Mouse (Mus musculus) lung, postnatal 0 days (tissue): Measurements from ENCODE around the gene Slc25a4. TPM values are rescaled to one million over a fixed set of nuclear protein-coding genes. Genes with fewer than 3 reads are reported as not detected.

Source experiments
- ATAC-seq: fragments of 200-750 bp; cut with Nextera tagmentation; 2 replicates; pipeline ENCODE4 v1.8.0; 2017; ENCODE audit warnings: moderate library complexity
- DNase-seq: peaks from one replicate; pipeline ENCODE4 v3.0.0-alpha.2; 2016; ENCODE audit warnings: low spot score
- H3K27ac ChIP-seq: fragments of 300-500 bp; sonication (generic); 2 replicates; pipeline ENCODE4 v1.5.1; 2014; ENCODE audit warnings: antibody characterized with exemption, mild to moderate bottlenecking, low read length, mixed read lengths
- H3K27me3 ChIP-seq: fragments of 300-500 bp; sonication (generic); replicated peaks from 2 replicates; pipeline ENCODE4 v1.6.1; 2014; ENCODE audit warnings: low read length, mixed read lengths; ENCODE audit not compliant: insufficient read depth
- H3K36me3 ChIP-seq: fragments of 300-500 bp; sonication (generic); 2 replicates; pipeline ENCODE4 v1.6.1; 2014; ENCODE audit warnings: low read length, mixed read lengths; ENCODE audit not compliant: insufficient read depth
- H3K4me1 ChIP-seq: fragments of 300-500 bp; sonication (generic); 2 replicates; pipeline ENCODE4 v1.6.1; 2014; ENCODE audit warnings: antibody characterized with exemption, low read depth, low read length, mixed read lengths; ENCODE audit not compliant: insufficient read depth
- H3K4me2 ChIP-seq: fragments of 300-500 bp; sonication (generic); replicated peaks from 2 replicates; pipeline ENCODE4 v1.6.1; 2014; ENCODE audit warnings: low read depth, mild to moderate bottlenecking, low read length, moderate library complexity, mixed read lengths
- H3K4me3 ChIP-seq: fragments of 300-500 bp; sonication (generic); 2 replicates; pipeline ENCODE4 v1.5.1; 2014; ENCODE audit warnings: low read depth, low read length
- H3K9ac ChIP-seq: fragments of 300-500 bp; sonication (generic); replicated peaks from 2 replicates; pipeline ENCODE4 v1.6.1; 2014; ENCODE audit warnings: low read depth, mild to moderate bottlenecking
- H3K9me3 ChIP-seq: fragments of 300-500 bp; sonication (generic); 2 replicates; pipeline ENCODE4 v1.6.1; 2016; ENCODE audit warnings: low read length, mixed read lengths
- CTCF ChIP-seq: IDR thresholded peaks from 2 replicates; pipeline ENCODE4 v1.5.1; 2016; ENCODE audit warnings: antibody characterized with exemption, mild to moderate bottlenecking
- EP300 ChIP-seq: IDR thresholded peaks from 2 replicates; pipeline ENCODE4 v1.6.1; 2016; ENCODE audit warnings: antibody characterized with exemption, mild to moderate bottlenecking, control low read depth
- WGBS: fragments of 180-500 bp; shearing (Covaris S2); extraction: QIAGEN DNeasy Blood & Tissue Kit; methylation state at CpG from one replicate; pipeline ENCODE4 v1.1.7; 2014; 5-methylcytosine and 5-hydroxymethylcytosine counted together
- polyA plus RNA-seq: library from polyadenylated mRNA; unstranded; fragments of >200 nt; fragmentation: Nextera tagmentation; extraction: Ambion mirVana; gene quantifications from 2 replicates; pipeline ENCODE4 v1.2.1, GENCODE M21; 2015

Gene Slc25a4
- polyA plus RNA-seq, 1 experiment from 2014 or later: 307 TPM

GRCm38 (mm10) chr8:46197673-46198072 is 13.4 kb downstream of the Slc25a4 start:
- no peak overlapping the region for H3K9ac ChIP-seq
- DNase-seq (no peak), ATAC-seq (no peak)
- H3K4me1 ChIP-seq: no peaks in the 10 kb centered on the region
- no peaks in the 10 kb centered on the region for H3K27me3 ChIP-seq
- no peak overlapping the region for H3K4me3 ChIP-seq
- H3K4me2 ChIP-seq: no peak overlapping the region
- H3K9me3 ChIP-seq: no peaks in the 10 kb centered on the region
- no peaks in the 10 kb centered on the region; the same call in 1 of the 2 replicates for H3K36me3 ChIP-seq
- WGBS: 88% methylated on average over 5 of the region's 5 CpGs
- TF ChIP-seq EP300 (no peak), CTCF (no peak)
- H3K27ac ChIP-seq: no peak overlapping the region

DNA sequence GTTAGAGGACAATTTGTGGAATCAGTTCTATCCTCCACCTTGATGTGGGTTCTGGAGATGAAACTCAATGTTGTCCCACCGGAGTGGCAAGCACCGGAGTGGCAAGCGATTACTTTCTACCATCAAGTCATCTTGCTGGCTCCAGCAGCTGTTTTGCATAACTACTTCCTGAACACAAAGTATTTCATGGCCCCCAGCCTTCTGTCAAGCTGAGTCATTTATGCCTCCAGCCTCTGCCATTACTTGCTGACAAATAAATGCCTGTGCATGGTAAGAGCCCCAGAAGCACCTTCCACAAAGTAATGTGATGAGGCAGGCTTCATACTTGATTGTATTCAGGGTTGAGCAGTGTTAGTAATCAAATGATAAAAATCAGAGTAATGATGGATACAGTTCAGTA is 14.2 kb downstream of the Slc25a4 start:
- Histone ChIP-seq H3K36me3 (no peaks in the 10 kb centered on the region; the same call in none of the 2 replicates), H3K27me3 (no peaks in the 10 kb centered on the region), H3K4me3 (no peak overlapping the region), H3K9me3 (no peaks in the 10 kb centered on the region), H3K4me1 (no peaks in the 10 kb centered on the region), H3K4me2 (no peak overlapping the region), H3K27ac (no peak overlapping the region), H3K9ac (no peak overlapping the region)
- 97% methylated on average over 3 of the region's 3 CpGs for WGBS
- TF ChIP-seq EP300: no peak
- TF ChIP-seq CTCF: no peak
- no peak for ATAC-seq
- DNase-seq: no peak

DNA sequence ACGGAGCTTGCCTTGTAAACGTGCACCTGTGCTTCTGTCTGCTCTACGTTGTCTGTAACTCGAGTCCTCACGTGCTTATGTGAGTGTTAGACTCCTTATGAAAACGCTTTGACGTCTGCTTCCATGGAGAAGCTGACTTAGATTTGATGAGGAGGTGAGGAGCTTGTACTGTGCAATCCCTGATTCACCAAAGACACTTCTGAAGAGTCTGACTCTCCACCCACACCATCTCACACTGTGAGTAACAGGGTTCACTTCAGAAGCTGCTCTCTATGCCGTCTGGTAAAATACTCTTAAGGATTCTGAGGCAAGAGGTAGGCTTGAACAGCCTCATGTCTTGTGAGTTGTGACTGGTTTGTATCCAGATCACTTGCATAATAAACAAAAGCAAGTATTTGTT is 18.0 kb downstream of the Slc25a4 start:
- H3K4me1 ChIP-seq: no peaks in the 10 kb centered on the region
- ATAC-seq (no peak), DNase-seq (no peak)
- no peak for TF ChIP-seq EP300
- TF ChIP-seq CTCF: no peak
- no peak overlapping the region for H3K4me3 ChIP-seq
- no peak overlapping the region for H3K9ac ChIP-seq
- 81% methylated on average over 8 of the region's 8 CpGs for WGBS
- no peaks in the 10 kb centered on the region for H3K9me3 ChIP-seq
- H3K36me3 ChIP-seq: peaks cover 4% of the 10 kb centered on the region
- H3K4me2 ChIP-seq: no peak overlapping the region
- H3K27ac ChIP-seq: no peak overlapping the region
- no peaks in the 10 kb centered on the region for H3K27me3 ChIP-seq

DNA sequence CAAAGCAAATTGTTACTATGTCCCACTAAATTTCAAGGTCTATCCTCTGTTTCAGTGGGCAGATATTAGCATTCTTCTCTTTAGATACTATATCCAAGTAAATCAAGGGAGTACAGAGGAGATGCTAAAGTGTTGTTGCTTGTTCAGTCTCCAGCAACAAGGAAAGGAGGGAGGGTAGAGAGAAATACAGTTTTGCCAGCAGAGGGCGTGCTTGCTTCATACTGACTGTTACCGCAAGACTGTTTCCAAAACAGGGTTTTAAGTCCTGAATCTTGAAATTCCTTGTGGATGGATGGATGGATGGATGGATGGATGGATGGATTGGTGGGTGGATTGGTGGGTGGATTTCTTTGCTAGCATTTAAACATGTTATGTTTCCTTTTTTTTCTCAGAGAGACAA is 25.7 kb downstream of the Slc25a4 start:
- TF ChIP-seq EP300 (no peak), CTCF (peak; percentile 87)
- 10% methylated on average over 2 of the region's 2 CpGs for WGBS
- Histone ChIP-seq H3K9ac (no peak overlapping the region), H3K9me3 (no peaks in the 10 kb centered on the region), H3K27ac (no peak overlapping the region), H3K4me1 (no peaks in the 10 kb centered on the region), H3K4me3 (no peak overlapping the region), H3K27me3 (no peaks in the 10 kb centered on the region), H3K4me2 (no peak overlapping the region), H3K36me3 (no peaks in the 10 kb centered on the region)
- ATAC-seq: no peak
- peak; percentile 80 for DNase-seq

DNA sequence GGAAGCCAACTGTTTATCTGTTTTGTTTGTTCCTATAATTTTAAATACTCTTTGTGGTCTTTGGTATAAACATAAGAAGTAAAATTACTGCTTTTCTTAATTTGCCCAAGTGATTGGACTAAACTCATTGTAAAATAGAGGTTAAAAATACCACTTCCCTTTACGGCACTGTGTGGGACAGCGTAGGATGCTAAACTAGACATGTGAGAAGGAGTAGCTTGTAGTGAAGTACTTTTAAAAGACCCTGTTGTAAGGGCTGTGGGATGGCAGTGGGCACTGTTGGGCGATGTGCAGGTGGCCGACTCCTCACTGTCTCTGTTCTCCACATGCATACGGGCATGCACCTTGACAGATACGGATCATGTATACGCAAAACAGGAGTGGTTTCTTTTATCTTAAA is 30.9 kb downstream of the Slc25a4 start:
- no peak overlapping the region for H3K9ac ChIP-seq
- no peak for ATAC-seq
- H3K27me3 ChIP-seq: no peaks in the 10 kb centered on the region
- TF ChIP-seq EP300 (no peak), CTCF (no peak)
- H3K4me2 ChIP-seq: no peak overlapping the region
- no peak for DNase-seq
- WGBS: 91% methylated on average over 7 of the region's 7 CpGs
- no peaks in the 10 kb centered on the region for H3K9me3 ChIP-seq
- no peak overlapping the region for H3K27ac ChIP-seq
- H3K36me3 ChIP-seq: 0 out of 2 replicates have a peak, but pooled peaks cover 4% of the 10 kb centered on the region
- no peak overlapping the region for H3K4me3 ChIP-seq
- H3K4me1 ChIP-seq: no peaks in the 10 kb centered on the region

GRCm38 (mm10) chr8:46173651-46174050 is 37.4 kb downstream of the Slc25a4 start:
- H3K36me3 ChIP-seq: peaks cover 6% of the 10 kb centered on the region; the same call in 1 of the 2 replicates
- no peak overlapping the region for H3K4me2 ChIP-seq
- DNase-seq (no peak), ATAC-seq (no peak)
- TF ChIP-seq EP300 (no peak), CTCF (no peak)
- H3K4me1 ChIP-seq: no peaks in the 10 kb centered on the region
- no peak overlapping the region for H3K4me3 ChIP-seq
- H3K27ac ChIP-seq: no peak overlapping the region
- H3K9me3 ChIP-seq: no peaks in the 10 kb centered on the region
- 87% methylated on average over 2 of the region's 2 CpGs for WGBS
- H3K27me3 ChIP-seq: no peaks in the 10 kb centered on the region
- no peak overlapping the region for H3K9ac ChIP-seq

GRCm38 (mm10) chr8:46163870-46164190 is 47.3 kb downstream of the Slc25a4 start:
- Histone ChIP-seq H3K4me1 (peaks cover 6% of the 10 kb centered on the region; the same call in 1 of the 2 replicates), H3K9me3 (no peaks in the 10 kb centered on the region), H3K36me3 (no peaks in the 10 kb centered on the region), H3K4me2 (peak overlapping the region; percentile 81), H3K27me3 (no peaks in the 10 kb centered on the region), H3K9ac (peak overlapping the region; percentile 76), H3K4me3 (peak overlapping the region; percentile 79), H3K27ac (peak overlapping the region; percentile 86)
- ATAC-seq (no peak), DNase-seq (no peak)
- WGBS: under 1% methylated on average over 19 of the region's 25 CpGs
- TF ChIP-seq CTCF: no peak
- no peak for TF ChIP-seq EP300
